In the genomic region with DNA sequence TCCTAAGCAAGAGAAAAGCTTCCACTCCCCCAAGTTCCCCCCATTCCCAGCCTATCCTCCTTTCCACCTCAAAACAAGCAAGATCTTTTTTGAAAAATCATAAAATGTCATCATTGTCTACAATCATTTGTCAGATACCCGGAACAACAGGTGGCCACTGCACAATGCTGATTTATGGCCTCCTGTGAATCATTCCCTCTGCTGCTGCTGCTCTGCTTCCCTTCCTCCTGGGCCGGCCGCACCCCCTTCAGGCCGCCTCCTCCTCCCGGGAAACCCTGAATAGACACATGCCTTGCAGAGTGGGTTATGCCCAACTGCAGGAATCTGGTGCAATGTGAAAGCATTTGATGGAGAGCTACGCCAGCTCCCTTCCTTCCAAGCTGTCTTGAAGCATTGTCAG, we compare ENCODE assay signal across 7 mouse cellular contexts. TPM values are rescaled to one million over a fixed set of nuclear protein-coding genes. Genes with fewer than 3 reads are reported as not detected.
DNase-seq lines count a peak whose midpoint lies in the region; ATAC-seq lines count a peak whose summit lies in the region.

No protein-coding gene starts in this region.

- 30% methylated on average over 6 of the region's 6 CpGs for WGBS in intestine, embryonic 16.5 days
- WGBS in neural tube, embryonic 12.5 days: 5% methylated on average over 6 of the region's 6 CpGs
- 47% methylated on average over 6 of the region's 6 CpGs for WGBS in heart, embryonic 10.5 days
- WGBS in kidney, embryonic 14.5 days: 23% methylated on average over 6 of the region's 6 CpGs

- H3K4me2 ChIP-seq in intestine, embryonic 16.5 days (ENCODE audit: low read depth, low read length): no peak overlapping the region
- H3K4me2 ChIP-seq in neural tube, embryonic 12.5 days (replicated peaks): peak overlapping the region; percentile 97
- no peak overlapping the region for H3K4me2 ChIP-seq in kidney, embryonic 14.5 days (replicated peaks; ENCODE audit: low read depth, low read length)

- H3K36me3 ChIP-seq in intestine, embryonic 16.5 days (ENCODE audit: control insufficient read depth, insufficient read depth, low read length): no peaks in the 10 kb centered on the region
- H3K36me3 ChIP-seq in neural tube, embryonic 12.5 days: 0 out of 2 replicates have a peak, but pooled peaks cover 2% of the 10 kb centered on the region
- H3K36me3 ChIP-seq in heart, embryonic 10.5 days: peaks cover 6% of the 10 kb centered on the region; the same call in 1 of the 2 replicates
- no peaks in the 10 kb centered on the region for H3K36me3 ChIP-seq in kidney, embryonic 14.5 days (ENCODE audit: control insufficient read depth, insufficient read depth, low read length)

- no peak overlapping the region for H3K4me3 ChIP-seq in intestine, embryonic 16.5 days (ENCODE audit: low read length)
- peak overlapping the region; percentile 36 for H3K4me3 ChIP-seq in neural tube, embryonic 12.5 days
- H3K4me3 ChIP-seq in heart, embryonic 10.5 days: no peak overlapping the region
- no peak overlapping the region for H3K4me3 ChIP-seq in kidney, embryonic 14.5 days (ENCODE audit: low read length)

- H3K27me3 ChIP-seq in intestine, embryonic 16.5 days (replicated peaks; ENCODE audit: control insufficient read depth, insufficient read depth, low read length): peaks cover 14% of the 10 kb centered on the region; the same call in 1 of the 2 replicates
- H3K27me3 ChIP-seq in neural tube, embryonic 12.5 days (replicated peaks): peaks cover 9% of the 10 kb centered on the region; the same call in 1 of the 2 replicates
- H3K27me3 ChIP-seq in heart, embryonic 10.5 days (ENCODE audit: insufficient read depth, poor library complexity, severe bottlenecking): peaks cover 22% of the 10 kb centered on the region
- peaks cover 6% of the 10 kb centered on the region; the same call in 1 of the 2 replicates for H3K27me3 ChIP-seq in kidney, embryonic 14.5 days (ENCODE audit: control insufficient read depth, insufficient read depth, low read length)

- no peaks in the 10 kb centered on the region for H3K9me3 ChIP-seq in intestine, embryonic 16.5 days (ENCODE audit: control insufficient read depth, low read length)
- H3K9me3 ChIP-seq in neural tube, embryonic 12.5 days: no peaks in the 10 kb centered on the region
- H3K9me3 ChIP-seq in heart, embryonic 10.5 days: no peaks in the 10 kb centered on the region
- no peaks in the 10 kb centered on the region for H3K9me3 ChIP-seq in kidney, embryonic 14.5 days (ENCODE audit: control insufficient read depth, low read length)

- no peak overlapping the region for H3K9ac ChIP-seq in intestine, embryonic 16.5 days (ENCODE audit: low read depth, low read length)
- H3K9ac ChIP-seq in neural tube, embryonic 12.5 days: peak overlapping the region; percentile 33; the same call in 1 of the 2 replicates
- H3K9ac ChIP-seq in kidney, embryonic 14.5 days (ENCODE audit: low read depth, low read length): no peak overlapping the region

- H3K27ac ChIP-seq in intestine, embryonic 16.5 days (ENCODE audit: low read length): no peak overlapping the region
- no peak overlapping the region for H3K27ac ChIP-seq in neural tube, embryonic 12.5 days
- H3K27ac ChIP-seq in heart, embryonic 10.5 days: no peak overlapping the region
- H3K27ac ChIP-seq in kidney, embryonic 14.5 days (ENCODE audit: low read depth, low read length): no peak overlapping the region

- peak; percentile 47 for ATAC-seq in intestine, embryonic 16.5 days
- no peak for ATAC-seq in neural tube, embryonic 12.5 days (ENCODE audit: low FRiP score, low read depth)
- ATAC-seq in kidney, embryonic 14.5 days (ENCODE audit: low FRiP score, low TSS enrichment): no peak

- peak; percentile 66 for DNase-seq in adrenal gland, postnatal 25 days
- peak; percentile 49 for DNase-seq in embryo, embryonic 10 days (ENCODE audit: low spot score)
- DNase-seq in heart, embryonic 10.5 days (ENCODE audit: low spot score): no peak
- DNase-seq in ovary, postnatal 14 days (ENCODE audit: low spot score): no peak

- H3K4me1 ChIP-seq in intestine, embryonic 16.5 days (ENCODE audit: control insufficient read depth, insufficient read depth, low read length): peaks cover 10% of the 10 kb centered on the region
- H3K4me1 ChIP-seq in neural tube, embryonic 12.5 days: peaks cover 63% of the 10 kb centered on the region
- H3K4me1 ChIP-seq in heart, embryonic 10.5 days: peaks cover 25% of the 10 kb centered on the region
- peaks cover 8% of the 10 kb centered on the region for H3K4me1 ChIP-seq in kidney, embryonic 14.5 days (ENCODE audit: control insufficient read depth, insufficient read depth, low read length)

RNA-seq across cellular contexts. Expression of a gene that starts 3.0 kb away (rescaled TPM):
- total RNA-seq in adrenal gland, postnatal 25 days (2021): 3.5 and 3.7 TPM in 2 replicates
- polyA plus RNA-seq in intestine, embryonic 16.5 days (2015; fragmentation: Nextera tagmentation; extraction: Ambion mirVana): 0.65 and 0.77 TPM in 2 replicates
- polyA plus RNA-seq in neural tube, embryonic 12.5 days (2016; fragmentation: Nextera tagmentation; extraction: Ambion mirVana): 6.5 and 6.9 TPM in 2 replicates
- 0.73 and 0.87 TPM in 2 replicates for polyA plus RNA-seq in heart, embryonic 10.5 days (2016; fragmentation: Nextera tagmentation; extraction: Ambion mirVana)
- 1.6 and 2.8 TPM in 2 replicates for polyA plus RNA-seq in kidney, embryonic 14.5 days (2014; fragmentation: Nextera tagmentation; extraction: Ambion mirVana)

Comparison
In these comparisons a context has a peak if more than half of its experiments do, and no peak if none do; other contexts are left out.
1. DNase-seq: peak in adrenal gland, postnatal 25 days (single experiment) and embryo, embryonic 10 days (single experiment); none in heart, embryonic 10.5 days (single experiment) and ovary, postnatal 14 days (single experiment).